Mouse (Mus musculus) lung, postnatal 0 days (tissue): ENCODE results near the gene Tssc4.

Source experiments
- CTCF ChIP-seq: IDR thresholded peaks from 2 replicates; pipeline ENCODE4 v1.5.1; 2016; ENCODE audit warnings: antibody characterized with exemption, mild to moderate bottlenecking
- EP300 ChIP-seq: IDR thresholded peaks from 2 replicates; pipeline ENCODE4 v1.6.1; 2016; ENCODE audit warnings: antibody characterized with exemption, mild to moderate bottlenecking, control low read depth

- TF ChIP-seq CTCF = no peak
- TF ChIP-seq EP300 = no peak
Measured at GRCm38 (mm10) chr7:143065692-143066091, 3.4 kb upstream of the Tssc4 start.
